Mouse (Mus musculus) cerebellum, adult 9-11 months (tissue): ENCODE data around the gene Pafah1b1.
A peak's percentile ranks its signal among the peaks of the same experiment; 100 is the strongest.

Experiments used
- DNase-seq: peaks from one replicate; pipeline ENCODE4 v3.0.0; 2022

The Pafah1b1 gene

DNA sequence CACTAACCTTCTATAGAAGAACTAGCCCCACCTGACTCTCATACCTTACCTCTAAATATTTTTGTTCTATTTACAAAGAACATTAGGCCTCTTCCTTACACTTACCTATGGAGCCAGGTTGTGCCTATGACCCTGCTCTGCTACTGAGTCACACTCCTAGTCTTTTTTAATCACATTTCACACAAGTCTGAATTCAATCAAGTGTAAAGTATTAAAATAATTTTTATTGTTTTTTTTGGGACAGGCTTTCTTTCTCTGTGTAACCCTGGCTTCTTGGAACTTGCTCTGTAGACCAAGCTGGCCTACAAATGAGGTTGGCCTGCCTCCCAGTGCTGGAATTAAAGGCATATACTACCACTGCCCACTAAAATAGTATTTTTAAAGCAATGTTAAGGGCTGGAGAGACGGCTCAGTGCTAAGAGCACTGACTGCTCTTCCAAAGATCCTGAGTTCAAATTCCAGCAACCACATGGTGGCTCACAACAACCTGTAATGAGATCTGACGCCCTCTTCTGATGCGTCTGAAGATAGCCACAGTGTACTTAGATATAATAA lies 8.4 kb downstream of the Pafah1b1 start:
- DNase-seq: peak; percentile 39

DNA sequence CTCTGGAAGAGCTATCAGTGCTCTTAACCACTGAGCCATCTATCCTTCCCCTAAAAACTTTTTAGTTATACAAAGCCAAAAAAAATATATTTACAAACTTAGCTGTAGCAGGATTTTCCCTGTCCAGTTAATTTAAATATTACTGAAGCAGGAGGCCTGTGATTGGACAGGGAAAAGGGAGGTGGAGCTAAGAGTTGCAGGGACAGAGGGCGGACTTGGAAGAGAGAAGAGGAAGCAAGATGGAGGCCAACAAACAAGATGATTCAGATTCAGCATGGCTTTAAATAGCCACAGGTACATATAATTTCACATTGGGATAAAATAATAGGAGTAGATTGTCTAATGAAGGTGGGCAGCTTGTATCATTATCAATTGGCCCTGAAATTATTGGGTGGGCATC lies 13.8 kb downstream of the Pafah1b1 start:
- no peak for DNase-seq

DNA sequence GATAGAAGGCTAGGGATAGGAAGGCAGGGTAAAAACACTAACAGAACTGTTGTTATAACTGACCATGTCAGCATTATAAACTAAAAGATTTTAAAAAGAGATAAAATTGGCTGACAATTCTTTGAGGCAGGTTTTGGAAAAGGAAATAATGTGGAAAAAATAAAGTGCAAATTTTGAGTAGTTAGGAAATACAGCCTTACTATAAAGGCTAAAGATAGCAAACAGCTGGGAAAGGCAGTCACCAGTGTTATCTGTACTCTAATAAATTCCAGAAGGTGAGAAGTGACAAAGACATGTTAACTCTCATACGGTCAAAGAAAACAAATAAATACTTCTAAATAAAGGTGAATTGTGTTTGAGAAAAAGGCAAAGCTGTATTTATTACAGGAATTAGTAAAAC lies 15.7 kb downstream of the Pafah1b1 start:
- no peak for DNase-seq

DNA sequence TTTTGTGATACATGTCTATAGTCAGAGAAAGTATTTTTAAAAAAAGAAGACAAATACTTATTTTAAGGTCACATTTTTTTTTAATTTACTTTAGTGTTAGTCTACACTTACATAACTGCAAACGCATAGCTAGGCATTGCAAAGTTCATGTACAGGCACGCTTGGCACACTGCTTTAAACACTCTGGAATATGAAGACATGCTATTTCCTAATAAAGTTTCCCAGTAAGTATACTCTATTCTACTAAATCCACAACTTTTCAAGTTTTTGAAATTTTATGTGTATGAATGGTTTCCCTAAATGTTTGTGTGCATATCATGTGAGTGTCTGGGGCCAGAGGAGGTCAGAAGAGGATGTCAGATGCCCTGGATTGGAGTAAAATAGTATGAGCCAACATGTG lies 20.4 kb downstream of the Pafah1b1 start:
- no peak for DNase-seq

DNA sequence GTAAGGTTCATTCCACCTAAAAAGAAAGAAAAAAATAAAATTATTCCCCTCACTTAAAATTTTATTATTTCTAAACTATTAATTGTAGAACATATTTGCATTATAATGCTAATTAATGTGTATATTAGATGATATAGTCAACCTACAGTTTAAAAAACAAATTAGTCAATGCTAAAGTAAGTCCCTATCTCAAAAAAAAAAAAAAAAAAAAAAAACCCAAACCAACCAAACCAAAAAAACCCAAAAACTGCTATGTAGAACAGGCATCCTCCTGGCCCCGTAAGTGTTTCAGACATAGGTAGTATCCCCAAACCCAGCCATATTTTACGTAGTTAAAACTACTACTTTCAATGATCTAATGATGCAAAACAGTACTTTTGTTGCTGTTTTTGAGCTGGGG lies 25.0 kb downstream of the Pafah1b1 start:
- no peak for DNase-seq

DNA sequence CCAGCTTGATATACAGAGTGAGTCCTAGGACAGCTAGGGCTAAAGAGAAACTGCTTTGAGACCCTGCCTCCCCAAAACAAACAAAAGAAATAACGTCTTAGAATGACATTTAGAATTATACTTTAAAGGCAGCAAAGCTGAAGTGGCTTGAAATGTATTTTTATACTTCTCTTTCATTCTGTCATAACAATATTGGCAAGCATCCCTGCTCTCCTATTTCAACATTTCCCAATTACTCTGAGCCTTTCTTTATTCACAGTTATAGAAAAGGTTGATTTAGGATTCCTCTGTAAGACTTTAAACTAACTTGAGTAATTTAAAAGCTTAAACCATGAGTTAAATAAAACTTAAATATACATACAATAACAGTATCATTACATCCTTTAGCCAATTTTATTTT lies 32.3 kb downstream of the Pafah1b1 start:
- DNase-seq: no peak

DNA sequence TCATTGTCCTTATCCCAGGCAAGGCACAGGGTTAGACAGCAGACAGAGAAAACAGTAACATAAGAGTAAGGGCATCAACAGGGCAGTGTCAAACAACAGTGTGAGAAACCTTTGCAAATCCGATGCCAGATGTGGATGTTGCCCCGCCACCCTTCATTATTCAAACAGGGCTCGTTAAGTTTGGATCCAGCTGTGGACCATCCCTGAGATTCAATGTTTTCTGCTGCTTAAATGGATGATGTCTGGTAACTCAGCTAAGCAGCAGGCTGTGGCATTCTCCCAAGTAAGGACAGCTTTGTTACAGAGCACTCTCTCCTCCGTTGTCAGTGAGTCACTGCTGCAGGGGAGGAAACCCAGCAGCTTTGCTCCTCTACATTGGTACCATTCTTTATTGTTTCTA lies 49.3 kb downstream of the Pafah1b1 start:
- DNase-seq: no peak

DNA sequence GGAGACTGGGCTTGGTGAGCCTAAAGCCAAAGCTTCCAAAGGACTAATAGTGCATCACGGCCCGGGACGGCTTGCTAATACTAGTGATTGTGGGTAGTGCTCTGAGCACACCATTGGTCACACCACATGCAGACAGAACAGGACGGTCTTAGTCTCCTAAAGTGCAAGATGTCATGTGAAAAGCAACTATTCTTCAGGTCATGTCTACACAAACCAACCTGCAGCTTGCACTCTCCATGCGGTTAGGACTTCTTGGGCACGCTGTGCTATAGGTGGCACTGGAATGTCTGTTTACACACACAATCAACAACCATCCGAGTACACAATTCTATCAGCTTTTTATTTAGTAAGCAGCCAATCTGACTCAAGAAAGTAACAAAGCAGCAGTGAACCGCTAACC lies 49.8 kb downstream of the Pafah1b1 start:
- no peak for DNase-seq

DNA sequence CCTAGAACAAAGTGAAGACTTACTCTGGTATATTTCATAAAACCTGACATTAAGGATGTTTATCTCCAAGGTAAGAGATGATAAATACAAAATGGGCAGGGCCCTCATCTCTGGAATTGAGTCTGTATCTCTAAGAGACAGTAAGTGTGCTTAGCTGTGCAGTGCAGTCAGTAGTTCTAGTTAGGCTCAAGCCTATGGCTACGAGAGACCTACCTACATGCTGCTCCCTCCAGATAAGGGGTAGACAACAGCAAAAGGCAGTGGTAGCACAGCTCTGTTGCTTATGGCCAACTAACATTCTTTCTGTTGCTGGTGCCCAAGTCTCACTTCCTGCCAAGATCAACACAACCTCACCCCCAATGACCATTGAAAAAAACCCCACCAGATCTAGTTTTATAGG lies 50.9 kb downstream of the Pafah1b1 start:
- DNase-seq: no peak

DNA sequence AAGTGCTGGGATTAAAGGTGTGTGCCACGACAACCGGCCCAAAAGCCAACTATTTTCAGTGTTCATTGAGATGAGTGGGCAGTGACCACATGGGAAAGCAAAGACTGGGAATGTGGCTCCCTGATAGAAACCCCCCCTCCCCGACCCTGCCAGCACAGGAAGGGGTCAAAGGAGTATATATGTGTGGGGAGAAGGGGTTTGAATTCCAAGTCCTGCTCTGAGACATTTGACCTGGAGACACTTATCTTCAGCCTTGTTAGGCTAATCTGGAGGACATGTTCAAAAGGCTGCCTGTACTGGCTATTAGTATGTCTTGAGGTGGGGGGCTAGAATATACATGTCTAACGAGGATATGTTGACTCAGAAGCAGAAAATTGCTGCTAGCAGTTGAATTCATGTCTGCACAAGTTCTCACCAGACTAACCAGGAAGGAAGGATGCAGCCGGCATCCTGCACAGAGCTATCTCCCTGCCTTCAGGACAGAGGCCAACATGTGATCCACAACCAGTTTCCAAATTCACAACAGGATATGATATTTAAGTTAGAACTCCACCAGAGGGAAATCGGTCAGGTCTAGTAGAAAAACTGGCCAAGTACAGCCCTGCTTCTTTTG lies 51.5 kb downstream of the Pafah1b1 start:
- no peak for DNase-seq

DNA sequence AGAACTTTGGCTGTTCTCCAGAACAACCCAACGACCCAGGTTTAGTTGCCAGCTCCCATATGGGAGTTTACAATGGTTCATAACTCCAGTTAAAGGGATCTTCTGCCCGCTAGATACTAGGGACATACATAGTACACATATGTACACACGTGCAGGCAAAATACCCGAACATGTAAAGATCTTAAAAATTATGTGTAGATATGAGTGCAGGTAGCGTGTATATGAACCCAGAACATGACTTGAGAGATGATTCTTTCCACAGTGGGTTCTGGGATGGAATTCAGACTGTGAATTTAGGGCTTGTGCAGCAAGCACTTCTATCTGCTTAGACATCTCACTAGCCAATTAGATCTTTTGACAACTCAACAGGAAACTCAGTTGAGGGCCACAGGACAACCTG lies 52.6 kb downstream of the Pafah1b1 start:
- DNase-seq: no peak

DNA sequence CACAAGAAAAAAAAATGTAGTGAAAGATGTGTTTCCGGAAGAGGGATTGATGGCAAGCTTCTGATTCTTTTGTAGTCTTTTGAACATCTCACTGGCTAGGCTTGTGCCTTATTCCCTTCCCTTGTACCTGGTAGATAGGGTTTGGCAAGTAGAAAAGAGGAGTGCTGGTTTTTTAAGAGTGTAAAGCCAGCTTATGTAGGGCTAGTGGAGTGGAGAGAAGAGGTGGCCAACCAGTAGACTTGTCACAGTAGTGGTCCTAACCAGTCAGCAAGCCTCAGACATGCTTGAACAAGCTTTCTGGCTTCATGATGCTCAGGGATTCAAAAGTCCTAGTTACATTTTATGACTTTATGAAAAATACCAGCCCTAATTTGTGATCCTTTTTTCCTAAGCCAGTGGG lies 53.5 kb downstream of the Pafah1b1 start:
- DNase-seq: no peak

DNA sequence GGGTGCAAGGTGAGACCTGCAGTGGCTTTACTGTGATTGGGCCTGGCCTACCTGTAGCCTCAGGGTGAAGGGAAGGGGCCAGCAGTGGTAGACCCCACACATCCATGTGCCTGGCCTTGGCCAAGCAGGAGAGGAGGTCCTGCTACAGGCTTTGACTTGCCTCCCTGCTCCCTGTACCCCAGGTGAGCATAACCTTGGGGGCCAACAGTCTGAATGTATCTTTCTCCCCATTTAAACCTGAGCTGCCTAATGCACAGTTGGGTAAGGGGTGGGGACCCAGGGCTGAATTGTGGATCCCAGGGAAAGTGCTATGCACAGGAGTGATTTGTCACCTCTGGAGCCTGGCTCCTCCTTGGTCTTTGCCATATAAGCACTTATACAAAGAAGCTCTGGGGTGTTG lies 54.3 kb downstream of the Pafah1b1 start:
- DNase-seq: no peak

DNA sequence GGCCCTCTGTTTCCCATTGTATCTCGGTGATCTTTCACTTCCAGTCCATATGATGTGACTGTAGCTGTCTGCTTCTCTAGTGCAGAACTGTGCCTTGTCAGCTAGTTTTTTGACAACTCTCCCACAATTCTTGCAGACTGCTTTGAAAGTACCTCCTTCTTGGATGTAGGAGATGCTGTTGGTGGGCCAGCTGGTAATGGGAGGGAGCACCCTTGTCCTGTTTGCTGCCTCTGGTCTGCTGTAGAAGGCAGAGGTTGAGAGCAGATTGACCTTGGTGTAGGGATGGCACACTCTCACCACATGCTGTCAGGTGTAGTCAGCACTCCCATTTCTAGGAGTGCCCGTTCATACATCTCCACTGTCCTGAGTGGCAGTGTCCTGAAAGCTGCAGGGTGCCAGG lies 55.5 kb downstream of the Pafah1b1 start:
- no peak for DNase-seq

DNA sequence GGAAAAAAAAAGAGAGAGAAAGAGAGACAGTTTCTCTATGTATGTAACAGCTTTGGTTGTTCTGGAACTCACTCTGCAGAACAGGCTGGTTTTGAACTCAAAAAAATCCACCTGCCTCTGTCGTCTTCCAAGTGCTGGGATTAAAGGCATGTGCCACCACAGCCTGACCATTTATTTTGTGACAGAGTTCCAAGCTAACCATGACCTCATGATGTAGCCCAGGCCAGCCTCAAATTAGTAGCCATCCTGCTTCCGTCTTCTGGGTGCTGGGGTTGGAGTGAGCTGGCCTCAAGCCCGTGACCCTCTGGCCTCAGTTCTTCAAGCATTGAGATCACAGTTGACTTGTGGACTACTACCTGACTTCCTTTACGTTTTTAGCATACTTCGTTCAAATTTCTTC lies 56.0 kb downstream of the Pafah1b1 start:
- DNase-seq: no peak

DNA sequence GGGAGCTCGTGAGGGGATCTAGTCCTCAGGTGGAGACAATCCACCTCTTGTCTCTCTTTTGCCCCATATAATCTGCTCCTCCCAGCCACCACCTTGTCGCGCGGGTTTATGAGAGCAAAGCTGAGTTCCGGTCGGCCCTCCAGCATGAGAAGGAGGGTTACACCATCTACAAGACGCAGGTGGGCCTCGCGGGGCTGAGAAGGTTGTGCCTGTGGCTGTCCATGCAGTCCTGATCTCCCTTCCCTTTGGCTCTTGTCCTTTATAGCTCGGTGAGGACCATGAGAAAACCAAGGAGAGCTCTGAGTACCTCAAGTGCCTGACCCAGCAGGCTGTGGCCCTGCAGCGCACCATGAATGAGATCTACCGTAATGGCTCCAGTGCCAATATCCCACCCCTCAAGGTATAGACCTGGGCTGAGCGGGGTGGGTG lies 56.9 kb downstream of the Pafah1b1 start:
- DNase-seq: no peak

DNA sequence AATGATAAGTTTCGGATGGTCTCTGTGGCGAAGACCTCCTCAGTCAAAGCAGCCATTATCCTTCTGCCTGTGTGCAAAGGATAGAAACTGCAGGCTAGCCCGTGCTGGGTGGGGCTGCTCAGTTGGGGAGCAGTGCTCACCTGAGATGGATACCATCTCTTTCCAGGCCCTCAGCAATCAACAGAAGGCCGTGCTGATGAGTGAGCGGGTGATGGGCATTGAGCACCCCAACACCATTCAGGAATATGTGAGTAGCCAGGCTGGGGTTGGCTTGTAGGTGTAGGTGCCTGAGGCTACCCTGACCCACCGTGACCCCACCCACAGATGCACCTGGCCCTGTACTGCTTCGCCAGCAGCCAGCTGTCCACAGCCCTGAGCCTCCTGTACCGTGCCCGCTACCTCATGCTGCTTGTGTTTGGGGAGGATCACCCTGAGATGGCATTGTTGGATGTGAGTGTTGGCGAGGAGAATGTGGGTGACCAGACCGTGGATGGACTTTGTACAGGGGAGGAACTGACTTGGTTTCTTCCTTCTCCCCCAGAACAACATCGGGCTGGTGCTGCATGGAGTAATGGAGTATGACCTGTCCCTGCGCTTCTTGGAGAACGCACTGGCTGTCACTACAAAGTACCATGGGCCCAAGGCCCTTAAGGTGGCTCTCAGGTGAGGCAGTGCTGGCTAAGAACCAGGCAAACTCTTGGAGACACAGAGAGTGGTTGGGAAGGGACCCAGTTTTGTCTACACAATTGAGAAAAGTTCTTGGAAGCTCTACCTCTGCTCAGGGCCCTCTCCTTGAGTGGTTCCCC lies 57.5 kb downstream of the Pafah1b1 start:
- DNase-seq: peak; percentile 9

DNA sequence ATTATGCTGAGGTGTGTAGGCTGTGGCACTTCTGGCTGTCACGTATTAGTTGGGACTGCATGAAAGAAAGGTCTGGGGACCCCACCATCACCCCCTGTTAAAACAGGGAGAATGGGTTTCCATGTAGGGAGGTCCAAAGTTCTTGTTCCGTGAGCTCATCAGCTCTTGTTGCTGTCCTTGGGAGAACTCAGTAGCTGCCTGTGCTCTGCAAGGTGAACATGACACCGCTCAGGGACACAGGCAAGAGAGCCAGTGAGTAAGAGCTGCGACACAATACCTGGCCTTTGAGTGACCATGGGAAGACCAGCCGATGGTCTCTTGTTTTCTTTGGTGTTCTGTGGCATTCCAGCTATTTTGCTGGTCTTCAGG lies 58.2 kb downstream of the Pafah1b1 start:
- DNase-seq: no peak

DNA sequence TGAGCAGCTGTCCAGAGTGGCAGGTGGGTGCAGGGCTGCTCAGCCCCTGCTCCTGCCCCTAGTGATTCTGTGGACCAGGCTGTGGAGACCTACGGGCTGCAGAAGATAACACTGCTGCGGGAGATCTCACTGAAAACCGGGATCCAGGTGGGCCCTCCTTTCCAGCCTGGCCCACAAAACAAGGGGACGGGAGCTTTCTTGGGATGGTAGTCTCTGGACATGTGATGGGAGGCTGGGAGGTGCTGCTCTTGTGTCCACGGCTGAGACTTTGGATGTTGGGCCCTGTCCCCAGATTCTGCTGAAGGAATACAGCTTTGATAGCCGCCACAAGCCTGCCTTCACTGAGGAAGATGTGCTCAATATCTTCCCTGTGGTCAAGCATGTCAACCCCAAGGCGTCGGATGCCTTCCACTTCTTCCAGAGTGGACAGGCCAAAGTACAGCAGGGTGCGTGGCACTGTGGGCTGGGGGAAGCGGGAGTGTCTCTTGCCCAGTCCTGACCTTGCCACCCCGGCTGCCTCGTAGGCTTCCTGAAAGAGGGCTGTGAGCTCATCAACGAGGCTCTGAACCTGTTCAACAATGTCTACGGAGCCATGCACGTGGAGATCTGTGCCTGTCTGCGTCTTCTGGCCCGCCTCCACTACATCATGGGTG lies 58.7 kb downstream of the Pafah1b1 start:
- DNase-seq: peak; percentile 2

DNA sequence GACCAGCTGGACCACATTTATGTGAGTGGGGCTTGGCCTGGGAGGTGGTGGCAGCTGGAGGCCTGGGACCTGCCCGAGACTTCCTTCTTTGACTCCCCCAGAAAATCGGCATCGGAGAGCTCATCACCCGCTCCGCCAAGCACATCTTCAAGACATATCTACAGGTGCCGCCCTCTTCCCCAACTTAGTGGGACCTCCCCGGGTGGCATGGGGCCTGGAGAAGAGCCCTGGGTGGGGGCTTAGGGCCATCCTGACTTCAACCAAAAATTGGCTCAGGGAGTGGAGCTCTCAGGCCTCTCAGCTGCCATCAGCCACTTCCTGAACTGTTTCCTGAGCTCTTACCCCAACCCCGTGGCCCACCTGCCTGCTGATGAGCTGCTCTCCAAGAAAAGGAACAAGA lies 59.6 kb downstream of the Pafah1b1 start:
- peak; percentile 10 for DNase-seq

DNA sequence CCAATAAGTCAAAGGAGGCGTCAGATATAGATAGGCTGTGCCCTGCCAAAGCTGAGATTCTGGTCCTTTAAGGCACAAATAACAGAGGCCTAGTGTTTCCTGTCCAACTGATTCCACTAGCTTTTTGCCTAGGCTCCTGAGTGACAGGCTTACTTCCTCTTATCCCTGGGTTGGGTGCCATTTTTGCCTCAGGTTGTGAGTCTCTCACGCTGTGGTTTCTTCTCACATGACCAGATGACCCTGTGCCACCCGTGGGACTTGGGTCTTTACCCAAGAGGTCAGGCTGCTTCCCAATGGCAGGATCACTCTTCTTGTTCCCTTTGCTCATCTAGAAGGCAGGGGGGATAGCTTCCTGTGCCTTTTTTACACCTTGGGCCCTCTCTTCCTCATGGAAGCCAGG lies 60.2 kb downstream of the Pafah1b1 start:
- no peak for DNase-seq

DNA sequence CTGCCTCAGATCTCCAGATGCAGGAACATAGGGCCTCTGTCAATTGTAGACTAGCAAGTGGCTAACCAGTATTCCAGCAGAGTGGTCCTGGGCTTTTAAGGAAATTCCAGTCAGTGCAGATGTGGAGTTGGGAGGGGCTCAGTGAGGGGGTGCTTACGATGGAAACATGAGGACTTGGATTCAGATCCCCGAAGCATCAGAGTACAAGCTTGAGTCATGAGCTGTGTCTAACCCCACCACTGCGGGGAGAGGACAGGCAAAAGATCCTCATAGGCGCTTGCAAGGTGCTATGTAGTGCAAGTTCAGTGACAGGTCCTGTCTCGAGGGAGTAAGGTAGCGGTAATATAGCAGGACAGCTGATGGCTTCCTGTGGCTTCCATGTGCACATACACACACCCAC lies 62.2 kb downstream of the Pafah1b1 start:
- no peak for DNase-seq

DNA sequence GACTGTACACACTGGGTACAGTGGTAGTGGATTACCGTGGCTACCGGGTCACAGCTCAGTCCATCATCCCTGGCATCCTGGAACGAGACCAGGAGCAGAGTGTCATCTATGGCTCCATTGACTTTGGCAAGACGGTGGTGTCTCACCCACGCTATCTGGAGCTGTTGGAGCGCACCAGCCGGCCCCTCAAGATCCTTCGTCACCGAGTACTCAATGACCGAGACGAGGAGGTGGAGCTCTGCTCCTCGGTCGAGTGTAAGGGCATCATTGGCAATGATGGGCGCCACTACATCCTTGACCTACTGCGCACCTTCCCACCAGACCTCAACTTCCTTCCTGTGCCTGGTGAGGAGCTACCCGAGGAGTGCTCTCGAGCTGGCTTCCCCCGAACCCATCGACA lies 62.8 kb downstream of the Pafah1b1 start:
- peak; percentile 4 for DNase-seq

DNA sequence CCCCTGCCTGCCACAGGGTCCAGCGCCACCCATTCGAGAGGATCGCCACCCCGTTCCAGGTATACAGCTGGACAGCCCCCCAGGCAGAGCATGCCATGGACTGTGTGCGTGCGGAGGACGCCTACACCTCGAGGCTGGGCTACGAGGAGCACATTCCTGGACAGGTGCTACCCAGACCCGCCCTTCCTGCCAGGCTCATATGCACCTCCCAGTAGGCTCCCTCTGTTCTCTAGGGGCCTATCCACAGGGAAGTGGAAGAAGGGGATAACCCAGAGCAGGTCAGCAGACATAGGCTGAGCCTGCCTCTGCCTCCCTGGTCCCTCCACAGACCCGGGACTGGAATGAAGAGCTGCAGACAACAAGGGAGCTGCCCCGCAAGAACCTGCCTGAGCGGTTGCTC lies 64.1 kb downstream of the Pafah1b1 start:
- DNase-seq: peak; percentile 2
